Mouse (Mus musculus): ENCODE data around the gene Catsperz.

Catsperz gene

GRCm38 (mm10) chr19:6947742-6948141 is 22.6 kb upstream of the Catsperz start:
- DNase-seq (ENCODE audit: low read depth, low spot score) = peak; percentile 68

- DNase-seq (ENCODE audit: low read depth, low spot score) = no peak
These were observed 18.5 kb upstream of the Catsperz start for GRCm38 (mm10) chr19:6943709-6944108.

GRCm38 (mm10) chr19:6942764-6943163 is 17.6 kb upstream of the Catsperz start:
- no peak for DNase-seq (ENCODE audit: low read depth, low spot score)

DNA sequence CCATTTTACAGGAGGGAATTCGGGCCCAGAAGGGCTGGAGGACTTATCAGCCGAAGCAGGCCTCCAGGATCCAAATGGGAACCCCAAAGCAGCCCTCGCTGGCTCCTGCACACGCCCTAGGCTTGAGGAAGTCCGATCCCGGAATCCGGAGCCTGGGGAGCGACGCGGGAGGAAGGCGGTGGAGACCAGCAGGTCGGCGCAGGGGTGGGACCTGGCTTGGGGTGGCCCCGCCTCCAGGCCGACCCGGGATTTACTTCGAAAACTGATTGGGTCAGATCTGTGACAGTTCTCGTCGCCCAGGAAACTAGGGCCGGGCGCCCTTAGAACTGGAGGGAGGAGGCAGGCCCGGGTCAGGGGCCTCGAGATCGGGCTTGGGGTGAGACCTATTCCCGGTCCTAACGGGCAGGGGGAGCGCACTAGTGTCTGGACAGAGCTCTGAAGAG is 17.1 kb upstream of the Catsperz start, which contains the start of gene Gpr137:
TSS of gene Gpr137 (minus strand) at position 232 of the 443 bp plus-strand sequence.
- DNase-seq (ENCODE audit: low read depth, low spot score) = peak; percentile 96

- peak; percentile 89 for DNase-seq (ENCODE audit: low read depth, low spot score)
These were observed 16.4 kb upstream of the Catsperz start, which contains the start of gene Bad for GRCm38 (mm10) chr19:6941372-6942248. Gene Bad (plus strand): TSS chr19:6941861.

GRCm38 (mm10) chr19:6940396-6941351 is 15.5 kb upstream of the Catsperz start:
- DNase-seq (ENCODE audit: low read depth, low spot score) = peak; percentile 21

DNA sequence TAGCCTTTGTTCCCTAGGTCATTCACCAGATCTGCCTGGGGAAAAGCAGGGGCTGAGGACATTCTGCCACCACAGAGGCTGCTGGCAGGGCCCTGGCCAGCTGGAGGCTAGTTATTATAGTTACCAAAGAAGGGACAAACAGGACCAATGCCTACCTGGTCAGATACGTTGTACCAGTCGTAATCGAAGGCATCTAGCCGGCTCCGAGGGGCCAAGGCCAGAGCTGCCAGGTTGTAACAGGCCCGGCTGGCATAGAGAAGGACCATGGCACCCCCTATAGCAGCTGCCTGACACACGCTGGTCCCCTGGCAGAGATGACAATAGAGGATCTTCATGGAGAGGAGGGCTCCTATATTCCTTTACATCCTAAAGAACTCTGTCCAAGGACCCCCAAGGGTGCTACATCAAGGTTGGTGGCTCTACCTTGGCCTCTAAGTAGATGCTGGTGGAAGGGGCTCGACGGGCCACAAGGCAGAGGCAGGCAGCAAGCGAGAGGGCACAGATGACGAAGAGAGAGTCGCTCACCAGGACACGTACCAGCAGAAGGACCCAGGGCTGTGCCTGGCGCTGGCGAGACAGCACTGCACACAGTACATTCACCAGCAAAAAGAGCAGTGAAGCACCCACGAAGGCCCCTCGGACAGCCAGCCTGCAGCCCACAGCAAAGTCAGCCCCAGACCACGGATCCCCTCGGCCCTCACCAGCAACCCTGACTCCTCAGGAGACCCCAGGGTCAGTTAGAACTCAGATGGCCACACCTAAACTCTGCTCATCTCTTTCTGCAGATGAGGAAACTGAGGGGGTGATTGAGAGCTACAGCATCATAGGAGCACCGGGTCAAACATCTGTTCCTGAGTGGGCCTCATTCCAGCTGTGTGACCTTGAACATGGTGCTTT is 14.2 kb upstream of the Catsperz start:
- DNase-seq (ENCODE audit: low read depth, low spot score) = no peak

GRCm38 (mm10) chr19:6937541-6938465 is 12.6 kb upstream of the Catsperz start:
- DNase-seq (ENCODE audit: low read depth, low spot score) = peak; percentile 27

- DNase-seq (ENCODE audit: low read depth, low spot score) = peak; percentile 68
These were observed 11.1 kb upstream of the Catsperz start for GRCm38 (mm10) chr19:6936299-6936698.

DNA sequence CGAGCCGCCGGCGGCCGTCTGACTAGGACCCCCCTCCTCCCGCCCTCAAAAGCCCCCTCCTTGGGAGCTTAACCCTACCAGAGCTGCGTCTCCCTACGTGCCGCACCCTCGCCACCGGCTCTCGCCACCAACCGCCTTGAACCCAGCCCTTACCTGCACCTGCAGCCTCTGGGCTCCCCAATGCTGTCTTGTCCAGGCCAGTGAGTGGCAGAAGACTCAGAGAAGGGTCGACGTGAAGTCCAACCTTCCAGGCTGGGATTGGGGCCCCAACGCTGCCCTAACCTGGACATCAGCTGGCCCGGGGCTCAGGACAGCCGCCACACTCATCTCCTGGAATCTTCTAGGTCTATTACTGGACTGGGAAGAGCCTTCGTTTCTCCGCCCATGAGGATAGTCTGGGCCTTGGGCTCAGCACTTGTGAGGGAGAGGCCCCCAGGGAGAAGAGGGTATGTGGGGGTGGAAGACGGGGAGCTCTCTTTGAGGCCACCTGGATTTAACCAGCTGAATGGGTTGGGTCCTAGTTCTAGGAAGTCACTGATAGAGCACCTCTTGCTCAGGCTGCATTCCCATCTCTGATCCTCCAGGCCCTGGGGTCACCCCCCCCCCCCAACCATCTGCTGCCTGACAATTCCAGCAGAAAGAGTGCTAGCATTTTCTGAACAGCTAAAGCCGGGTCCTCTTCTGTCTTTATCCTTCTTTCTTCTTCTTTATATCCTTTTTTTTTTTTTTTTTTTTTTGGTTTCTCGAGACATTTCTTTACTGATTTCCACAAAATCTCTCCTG is 9.2 kb upstream of the Catsperz start, which contains the start of gene Kcnk4:
TSS of gene Kcnk4 (minus strand) at position 321 of the 783 bp plus-strand sequence.
- no peak for DNase-seq (ENCODE audit: low read depth, low spot score)

- DNase-seq (ENCODE audit: low read depth, low spot score) = peak; percentile 36
These were observed 8.4 kb upstream of the Catsperz start for GRCm38 (mm10) chr19:6933436-6934194.

DNA sequence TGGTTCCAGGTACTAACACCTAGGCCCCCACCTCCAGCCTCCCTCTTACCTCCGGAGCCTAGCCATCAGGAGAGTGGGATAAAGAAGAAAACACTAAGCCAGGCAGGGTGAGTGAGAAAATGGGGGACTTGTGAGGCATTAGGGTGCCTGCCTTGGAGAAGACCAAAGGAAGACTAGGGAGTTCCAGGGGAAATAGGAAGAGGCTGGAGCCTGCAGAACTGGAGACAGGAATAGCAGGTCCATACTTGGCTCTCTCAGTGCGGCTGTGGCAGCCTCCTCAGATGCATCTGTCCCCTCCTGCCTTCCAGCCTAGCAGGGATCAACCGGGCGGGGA is 7.9 kb upstream of the Catsperz start:
- DNase-seq (ENCODE audit: low read depth, low spot score) = no peak

DNA sequence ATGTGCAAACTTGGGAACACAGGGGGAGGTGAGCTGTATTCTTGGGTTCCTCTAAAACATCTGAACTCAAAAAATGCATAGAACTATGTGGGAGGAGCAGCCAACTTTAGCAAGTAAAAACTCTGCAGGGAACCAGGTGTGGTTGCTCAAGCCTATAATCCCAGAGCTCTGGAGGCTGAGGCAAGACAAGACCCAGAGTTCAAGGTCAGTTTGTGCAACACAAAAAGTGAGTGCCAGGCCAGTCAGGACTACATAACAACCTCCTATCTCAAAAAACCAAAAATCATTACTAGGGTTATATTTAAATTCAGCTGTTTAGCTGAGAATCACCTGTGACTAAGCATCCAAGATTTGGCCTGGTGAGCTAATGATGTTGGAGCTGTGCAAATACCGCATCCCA is 6.8 kb upstream of the Catsperz start:
- peak; percentile 81 for DNase-seq (ENCODE audit: low read depth, low spot score)

- DNase-seq (ENCODE audit: low read depth, low spot score) = no peak
These were observed 5.8 kb upstream of the Catsperz start for GRCm38 (mm10) chr19:6931002-6931401.

GRCm38 (mm10) chr19:6928080-6928479 is 2.9 kb upstream of the Catsperz start:
- no peak for DNase-seq (ENCODE audit: low read depth, low spot score)

DNA sequence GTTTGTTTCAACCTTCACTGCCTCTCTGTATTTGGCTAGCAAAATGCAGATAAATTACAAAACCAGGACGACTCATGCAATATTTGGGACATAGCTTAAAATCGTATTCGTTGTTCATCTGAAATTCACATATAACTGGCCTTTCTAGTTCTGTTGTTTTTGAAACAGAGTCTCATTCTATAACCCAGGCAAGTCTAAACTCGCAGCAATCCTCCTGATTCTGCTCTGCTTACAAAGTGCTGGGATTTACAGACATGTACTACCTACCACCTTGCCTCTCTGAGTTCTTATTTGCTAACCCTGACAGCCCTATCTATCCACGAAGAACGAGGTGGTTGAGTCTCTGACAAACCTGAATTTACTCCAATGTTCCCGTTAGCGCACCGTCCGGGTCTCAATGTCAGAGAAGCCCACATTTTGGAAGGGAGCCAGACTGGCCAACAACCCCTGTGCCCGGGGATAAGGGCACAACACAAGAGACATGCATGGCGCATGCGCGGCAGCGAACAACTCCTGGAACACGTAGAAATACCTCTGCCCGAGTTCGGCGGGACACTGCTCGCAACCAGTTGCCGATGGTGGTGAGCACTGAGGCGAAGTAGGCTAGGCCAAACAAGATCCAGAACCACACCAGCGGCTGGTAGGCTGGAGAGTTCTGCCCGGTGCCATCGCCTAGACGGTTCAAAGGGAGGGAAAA is 1.5 kb upstream of the Catsperz start:
- peak; percentile 56 for DNase-seq (ENCODE audit: low read depth, low spot score)

DNA sequence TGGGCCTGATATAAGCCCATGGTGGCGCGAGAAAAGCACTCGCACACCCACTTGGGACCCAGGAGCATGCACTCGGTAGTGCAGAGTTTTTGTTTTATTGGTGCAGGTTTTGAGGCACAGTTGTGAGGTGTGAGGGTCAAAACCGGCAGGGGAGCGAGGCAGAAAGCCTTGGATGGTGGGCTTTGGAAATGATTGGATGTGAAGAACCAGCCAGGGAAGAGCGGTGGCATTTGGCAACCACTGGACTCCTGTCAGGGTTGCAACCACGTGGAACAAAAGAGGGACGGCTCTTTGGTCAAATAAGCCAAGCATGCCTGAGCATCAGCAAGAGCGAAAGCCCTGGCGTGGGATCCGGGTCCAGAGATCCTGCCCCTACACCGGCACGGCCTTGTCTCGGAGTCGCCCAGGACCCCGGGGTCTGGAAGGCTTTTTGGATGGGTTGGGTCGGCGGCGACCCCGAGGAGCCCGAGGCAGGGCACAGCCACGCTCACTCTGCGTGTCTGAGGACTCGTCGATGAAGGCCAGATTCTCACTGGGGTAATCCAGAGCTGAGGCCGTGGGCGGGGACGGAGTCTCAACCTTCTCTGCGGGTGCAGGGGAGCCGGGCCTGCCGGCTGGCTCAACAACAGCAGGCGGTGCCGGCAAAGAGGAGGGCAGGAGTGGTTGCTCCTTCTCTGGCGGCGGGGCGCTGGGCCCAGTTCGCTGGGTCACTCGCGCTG is 590 bp upstream of the Catsperz start:
- DNase-seq (ENCODE audit: low read depth, low spot score) = peak; percentile 49
